Mouse (Mus musculus) left cerebral cortex, postnatal 14 days (tissue): ENCODE results near the gene Fndc3c1. TPM values are rescaled to one million over a fixed set of nuclear protein-coding genes. Genes with fewer than 3 reads are reported as not detected.
A peak's percentile ranks its signal among the peaks of the same experiment; 100 is the strongest.
"Not testable (repeated sequence)": the region's sequence is repeated elsewhere in the genome, so short reads cannot be mapped to it uniquely, and the experiment has no call there.

Source experiments
- DNase-seq, 2 experiments: peaks; one replicate each; pipeline ENCODE4 v3.0.0; 2021 to 2022; ENCODE audit warnings: low spot score in 2 of 2, mixed read lengths in 1 of 2
- intact Hi-C: fragments of 180-260 bp; cut with DNase I; formaldehyde crosslinking; loops from one replicate; pipeline ENCODE4 v1.15.1; 2025
- long read RNA-seq, 2 experiments: library from polyadenylated mRNA; stranded (forward); transcript quantifications; one replicate each; pipeline ENCODE4 v2.0.0; 2021
- microRNA-seq, 2 experiments: library from miRNA; unstranded; fragments of <30 nt; microRNA quantifications; one replicate each; pipeline ENCODE4 v1.2.0; 2022
- total RNA-seq, 2 experiments: library from RNA; stranded (reverse); gene quantifications; 2 replicates each; pipeline ENCODE4 v1.2.3; 2021

Fndc3c1 gene
- not detected for total RNA-seq
- long read RNA-seq, experiment 1 = 0 reads
- long read RNA-seq, experiment 2 = 0 reads

DNA sequence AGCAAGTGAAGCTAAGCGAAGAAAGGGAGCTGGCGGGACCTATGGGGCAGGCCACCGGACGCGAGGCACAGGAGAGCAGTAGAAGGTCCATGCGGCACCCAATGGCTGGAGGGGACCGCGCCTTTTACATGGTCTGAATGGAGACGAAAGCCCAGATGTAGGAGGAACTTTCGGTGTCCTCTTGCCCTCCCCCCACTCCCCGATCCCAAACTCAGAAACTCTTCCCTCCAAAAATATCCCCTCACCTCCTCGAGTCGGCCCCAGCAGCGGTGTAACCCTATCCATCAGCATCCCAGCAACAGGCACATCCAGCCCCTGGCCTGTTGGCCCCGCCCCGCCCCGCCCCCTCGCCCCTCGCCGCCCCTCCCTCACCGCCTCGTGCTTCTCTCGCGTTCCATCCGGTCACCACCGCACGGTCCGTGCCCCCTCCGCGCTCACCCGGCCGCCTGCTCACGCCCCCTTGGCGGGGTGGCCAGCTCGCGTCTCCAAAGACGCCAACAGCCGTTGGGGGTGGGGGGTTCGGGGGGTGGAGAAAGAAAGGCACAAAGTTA is at the start of gene Fndc3c1:
Gene Fndc3c1, minus strand, starts transcription at position 301 of the 551 bp plus-strand sequence.
- intact Hi-C loops = no loop called here
- no peak for DNase-seq

DNA sequence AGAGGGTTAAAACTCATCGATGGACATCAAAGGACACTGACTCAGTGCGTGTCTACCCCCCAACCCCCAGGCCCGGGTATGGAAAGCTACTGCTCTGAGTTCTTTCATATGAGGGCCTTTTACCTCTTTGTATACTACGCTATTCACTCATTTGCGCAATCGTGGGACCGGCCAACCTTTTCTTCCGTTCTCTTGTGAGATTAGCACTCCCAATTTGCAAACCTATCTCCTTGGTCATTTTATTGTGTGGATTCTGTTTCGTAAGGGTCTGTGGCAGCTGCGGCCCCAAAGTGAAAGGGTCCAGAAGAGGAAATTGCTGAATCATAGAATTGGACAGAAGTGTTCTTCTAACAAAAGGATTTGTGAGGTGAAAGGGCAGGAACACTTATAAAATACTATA is 1.2 kb upstream of the Fndc3c1 start:
- DNase-seq = no peak
- intact Hi-C loops = no loop called here

DNA sequence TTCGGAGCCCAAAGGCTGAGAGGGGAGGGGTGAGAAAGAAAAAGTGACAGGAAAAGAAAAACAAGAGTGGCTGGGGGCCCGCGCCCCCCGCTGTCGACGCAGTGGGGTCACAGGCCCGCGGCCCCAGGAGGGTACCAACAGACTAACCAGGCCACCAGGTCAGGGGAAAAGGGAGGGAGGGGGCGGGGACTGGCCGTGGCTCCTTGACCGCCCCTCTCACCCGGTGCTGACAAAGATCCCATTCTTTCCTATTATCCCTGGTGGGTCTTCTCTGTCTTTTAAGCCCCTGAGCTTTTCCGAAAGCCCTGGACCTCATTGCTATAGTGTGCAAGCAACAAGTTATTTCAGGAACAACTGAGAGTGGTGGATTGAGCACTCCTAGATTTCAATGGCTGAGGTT is 470 bp upstream of the Fndc3c1 start:
- no peak for DNase-seq
- intact Hi-C loops = no loop called here

DNA sequence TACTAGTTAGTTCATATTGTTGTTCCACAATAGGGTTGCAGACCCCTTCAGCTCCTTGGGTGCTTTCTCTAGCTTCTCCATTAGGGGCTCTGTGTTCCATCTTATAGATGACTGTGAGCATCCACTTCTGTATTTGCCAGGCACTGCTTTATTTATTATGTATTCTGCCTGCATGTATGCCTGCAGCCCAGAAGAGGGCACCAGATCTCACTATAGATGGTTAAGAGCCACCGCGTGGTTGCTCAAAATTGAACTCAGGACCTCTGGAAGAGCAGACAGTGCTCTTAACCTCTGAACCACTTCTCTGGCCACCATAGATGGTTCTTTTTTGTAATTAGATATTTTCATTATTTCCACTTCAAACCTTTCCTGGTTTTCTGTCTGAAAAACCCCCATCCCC is 5.3 kb downstream of the Fndc3c1 start:
- DNase-seq = not testable (repeated sequence)

DNA sequence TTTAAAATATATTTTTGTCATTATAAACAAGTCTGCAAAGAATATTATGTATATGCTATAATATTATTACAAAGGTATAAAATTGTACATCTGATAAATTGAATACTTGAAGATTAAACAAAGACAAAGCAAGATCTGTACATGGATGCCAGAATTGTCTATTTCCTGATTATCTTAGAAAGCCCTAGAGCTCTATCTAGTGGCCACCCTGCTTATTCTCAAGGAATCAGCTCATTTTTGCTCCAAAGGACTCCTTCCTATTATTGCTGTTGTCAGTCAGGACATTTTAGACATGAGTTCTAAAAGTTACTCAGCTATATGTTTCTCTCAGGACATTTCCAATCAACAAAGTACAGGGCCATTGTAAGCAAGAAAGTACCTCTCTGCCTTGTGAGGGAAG is 99.9 kb downstream of the Fndc3c1 start:
- intact Hi-C loops = loop anchor here (5.0 to 10.0 kb wide), 2 partner anchors 168 to 361 kb away; partner anchors contain the start of gene Atp7a
- peak; percentile 4 to 13 for DNase-seq

More for the DNA sequence above, 5.3 kb downstream of the Fndc3c1 start:
- intact Hi-C loops = not testable (repeated sequence)

DNA sequence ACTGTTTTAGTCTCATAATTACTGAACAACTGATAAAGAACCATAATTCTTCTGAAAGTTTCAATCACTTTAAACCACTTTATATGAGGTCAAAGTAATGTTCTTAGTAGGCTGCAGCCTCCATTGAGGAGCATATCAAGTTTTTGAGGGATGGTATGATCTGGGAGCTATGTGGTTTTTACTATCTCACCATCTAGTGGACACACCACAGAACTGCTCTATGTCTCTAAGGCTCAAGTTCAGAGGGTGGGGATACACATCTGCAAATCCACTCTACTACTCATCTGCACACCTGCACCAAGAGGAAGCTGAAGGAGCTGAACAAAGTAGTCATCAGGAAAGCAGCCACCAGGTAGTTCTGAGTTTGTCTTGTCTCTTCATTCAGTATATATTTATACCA is 104.6 kb downstream of the Fndc3c1 start:
- intact Hi-C loops = loop anchor here (10.0 kb wide), 1 partner anchor 356 kb away; the partner anchor contains the start of gene Atp7a
- no peak for DNase-seq

Small RNA genes lying within 50 kb of the gene (microRNA-seq; reads per million reads assigned to microRNA genes)
- 0 reads per million in 2 experiments for gene Gm27428

Other genes starting within 250 kb of the Fndc3c1 start
- not detected for gene Fnd3c2, start 230.0 kb downstream of the Fndc3c1 start, total RNA-seq
- gene Gm5127, start 97.8 kb upstream of the Fndc3c1 start, total RNA-seq = under 1 TPM; 0.20 to 0.82 TPM
- gene Cysltr1, start 118.3 kb upstream of the Fndc3c1 start, total RNA-seq = under 1 TPM; 0.26 to 0.80 TPM